Mouse (Mus musculus) lung, postnatal 36 days (tissue): ENCODE measurements around the gene Itgb2.
A peak's percentile ranks its signal among the peaks of the same experiment; 100 is the strongest.

Source experiments
- DNase-seq: peaks from one replicate; pipeline ENCODE4 v3.0.0; 2022; ENCODE audit warnings: mixed read lengths

The Itgb2 gene

DNA sequence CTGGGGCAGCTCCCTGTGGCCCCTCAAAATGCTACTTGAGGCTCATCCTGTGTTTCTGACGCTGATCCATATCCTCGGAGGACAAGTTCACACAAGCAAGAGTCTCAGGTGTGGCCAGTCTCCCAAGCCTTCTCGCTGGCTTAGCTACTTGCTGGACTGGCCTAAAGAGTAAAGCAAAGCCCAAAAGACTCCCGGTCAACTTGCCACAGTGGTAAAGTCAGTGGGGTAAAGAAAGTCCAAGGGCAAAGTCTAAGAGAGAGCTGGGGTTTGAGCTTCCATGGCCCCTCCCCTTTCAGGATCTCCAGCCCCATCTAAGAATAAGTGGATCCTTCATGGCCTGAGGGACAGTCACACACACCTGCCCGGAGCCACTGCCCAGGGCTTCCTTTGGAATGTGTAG is 22.1 kb downstream of the Itgb2 start:
- no peak for DNase-seq

DNA sequence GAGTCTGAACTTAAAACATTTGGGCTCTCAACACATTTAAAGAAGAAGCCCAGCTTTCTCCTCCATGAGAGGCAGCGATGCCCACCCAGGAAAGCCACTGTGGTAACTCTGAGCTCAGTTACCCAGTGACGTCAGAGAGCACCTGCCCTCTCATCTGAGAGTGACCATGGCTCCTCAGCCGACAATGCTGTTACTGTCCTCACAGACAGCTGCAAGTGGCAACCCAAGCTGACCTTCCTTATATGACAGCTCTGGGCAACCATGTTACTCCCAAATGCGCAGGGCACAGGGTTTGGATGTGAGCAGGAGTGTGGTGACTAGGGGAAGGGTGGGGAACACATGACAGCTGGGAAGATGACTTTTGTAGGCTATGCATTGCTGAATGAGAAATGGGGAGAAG is 23.2 kb downstream of the Itgb2 start:
- no peak for DNase-seq

DNA sequence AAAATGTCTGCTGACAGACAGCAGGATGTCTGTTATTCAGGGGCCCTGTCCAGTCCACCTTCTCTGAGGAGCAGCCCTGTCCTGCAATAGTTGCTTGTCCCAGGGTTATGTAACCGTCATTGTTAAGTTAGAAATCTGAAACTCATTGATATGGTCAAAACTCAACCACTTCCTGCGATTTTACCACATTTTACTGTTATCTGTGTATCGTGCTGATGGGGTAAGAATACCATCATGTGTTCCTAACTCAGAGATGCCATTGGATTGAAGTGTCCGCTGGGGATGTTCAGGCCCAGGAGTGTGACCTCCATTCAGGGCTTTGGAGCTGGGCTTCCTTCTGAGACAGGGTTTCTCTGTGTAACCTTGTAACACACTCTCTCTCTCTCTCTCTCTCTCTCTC is 24.9 kb downstream of the Itgb2 start:
- no peak for DNase-seq

DNA sequence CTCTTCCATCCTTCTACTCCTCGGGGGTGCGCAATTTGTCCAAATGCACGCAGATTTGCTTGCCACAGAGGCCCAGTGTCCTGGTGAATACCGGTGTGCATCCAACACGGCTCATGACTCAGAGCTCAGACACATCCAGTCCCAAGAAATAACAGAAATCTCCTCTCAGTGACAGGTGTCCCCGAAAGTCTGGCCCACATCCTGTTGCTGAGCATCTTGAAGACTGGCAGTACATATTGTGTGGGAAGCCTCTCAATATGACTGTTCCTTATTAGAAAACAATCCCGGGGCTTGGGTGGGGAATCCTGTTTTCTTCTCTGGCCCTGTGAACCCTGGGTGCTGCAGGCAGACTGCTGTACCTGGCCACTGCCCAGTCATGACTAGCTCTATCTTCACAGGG is 26.6 kb downstream of the Itgb2 start:
- DNase-seq, result no peak

DNA sequence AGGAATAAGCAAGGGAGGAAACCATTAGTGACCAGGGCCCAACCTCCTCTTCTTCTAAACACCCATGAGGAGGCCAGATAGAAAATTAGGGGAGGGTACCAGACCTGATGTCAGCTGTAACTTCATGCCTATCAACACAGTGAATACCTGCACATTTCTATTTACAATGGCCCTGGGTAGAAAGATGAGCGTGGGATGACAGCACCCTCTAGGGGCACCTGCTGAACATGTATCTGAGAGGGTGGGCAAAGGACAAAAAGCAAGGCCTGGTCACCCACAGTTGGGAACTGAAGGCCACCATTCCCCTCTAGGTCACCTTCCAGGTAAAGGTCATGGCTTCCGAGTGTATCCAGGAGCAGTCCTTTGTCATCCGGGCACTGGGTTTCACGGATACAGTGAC is 27.6 kb downstream of the Itgb2 start:
- DNase-seq, result no peak

DNA sequence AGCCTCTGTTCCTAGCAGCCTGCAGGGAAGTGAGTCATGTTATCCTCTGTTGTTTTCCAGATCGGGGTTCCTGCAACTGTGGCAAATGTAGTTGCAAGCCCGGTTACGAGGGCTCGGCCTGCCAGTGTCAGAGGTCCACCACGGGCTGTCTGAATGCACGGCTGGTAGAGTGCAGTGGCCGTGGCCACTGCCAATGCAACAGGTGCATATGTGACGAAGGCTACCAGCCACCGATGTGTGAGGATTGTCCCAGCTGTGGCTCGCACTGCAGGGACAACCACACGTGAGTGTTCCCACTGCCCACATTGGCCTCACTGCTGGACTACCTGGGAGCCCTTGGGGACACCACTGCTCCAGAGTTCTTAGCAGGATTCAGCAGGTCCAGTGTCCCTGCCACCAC is 30.0 kb downstream of the Itgb2 start:
- DNase-seq, result no peak

DNA sequence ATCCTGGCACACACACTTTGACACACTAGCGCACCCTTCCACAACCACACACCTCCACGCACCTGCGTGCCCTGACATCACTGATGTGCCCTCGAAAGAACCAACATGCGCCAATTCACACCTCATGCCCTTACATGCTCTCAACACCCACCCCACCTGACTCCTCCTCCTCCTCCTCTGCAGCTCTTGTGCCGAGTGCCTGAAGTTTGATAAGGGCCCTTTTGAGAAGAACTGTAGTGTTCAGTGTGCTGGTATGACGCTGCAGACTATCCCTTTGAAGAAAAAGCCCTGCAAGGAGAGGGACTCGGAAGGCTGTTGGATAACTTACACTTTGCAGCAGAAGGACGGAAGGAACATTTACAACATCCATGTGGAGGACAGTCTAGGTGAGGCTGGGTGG is 30.8 kb downstream of the Itgb2 start:
- DNase-seq, result peak; percentile 15

DNA sequence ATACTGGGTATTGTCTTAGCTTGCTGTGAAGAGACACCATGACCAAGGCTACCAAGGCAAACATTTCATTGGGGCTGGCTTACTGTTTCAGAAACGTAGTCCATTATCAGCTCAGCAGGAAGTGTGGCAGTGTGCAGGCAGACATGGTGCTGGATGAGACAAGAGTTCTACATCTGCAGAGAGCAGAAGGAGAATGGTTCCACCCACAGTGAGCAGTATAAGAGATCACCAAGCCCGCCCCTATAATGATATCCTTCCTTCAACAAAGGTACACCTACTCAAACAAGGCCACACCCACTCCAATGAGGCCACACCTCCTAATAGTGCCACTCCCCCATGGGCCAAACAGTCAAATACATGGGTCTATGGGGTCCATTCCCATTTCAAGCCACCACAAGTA is 31.5 kb downstream of the Itgb2 start:
- no peak for DNase-seq

DNA sequence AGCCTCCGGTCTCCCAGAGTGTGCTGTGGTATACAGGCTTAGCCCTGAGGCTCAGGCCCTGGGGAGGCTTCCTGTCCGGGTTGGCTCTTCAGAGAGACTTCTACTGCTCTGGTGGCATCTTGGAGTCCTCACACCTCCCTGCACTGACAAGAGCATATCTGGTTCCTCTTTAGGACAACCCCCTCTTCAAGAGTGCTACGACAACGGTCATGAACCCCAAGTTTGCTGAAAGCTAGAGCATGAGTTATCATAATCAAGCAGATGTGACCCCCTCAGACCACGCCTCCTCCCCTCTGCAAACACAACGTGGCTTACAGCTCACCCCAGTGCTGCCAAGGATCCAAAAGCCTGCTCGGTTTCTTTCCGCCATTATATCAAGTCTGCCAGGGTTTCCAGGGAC is 35.0 kb downstream of the Itgb2 start:
- DNase-seq, result no peak

DNA sequence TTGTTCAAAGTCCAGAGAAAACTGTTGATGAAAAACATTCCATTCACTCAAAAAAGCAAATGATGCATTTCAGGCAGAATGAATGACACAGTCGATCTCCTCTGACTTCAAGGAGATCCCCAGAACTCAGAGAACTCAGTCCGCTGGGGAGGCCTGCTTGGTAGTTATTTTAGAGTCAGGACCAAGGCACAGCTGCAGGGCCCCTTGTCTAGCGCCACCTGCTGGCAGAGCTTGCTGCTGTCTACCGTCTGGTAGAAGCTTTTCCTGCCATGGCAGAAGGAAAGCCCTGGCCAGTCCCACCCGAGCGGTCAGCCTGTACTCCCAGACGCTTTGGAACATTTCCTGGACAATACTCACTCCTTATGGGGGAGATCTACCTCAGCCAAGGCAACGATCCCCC is 36.6 kb downstream of the Itgb2 start:
- DNase-seq, result peak; percentile 89

DNA sequence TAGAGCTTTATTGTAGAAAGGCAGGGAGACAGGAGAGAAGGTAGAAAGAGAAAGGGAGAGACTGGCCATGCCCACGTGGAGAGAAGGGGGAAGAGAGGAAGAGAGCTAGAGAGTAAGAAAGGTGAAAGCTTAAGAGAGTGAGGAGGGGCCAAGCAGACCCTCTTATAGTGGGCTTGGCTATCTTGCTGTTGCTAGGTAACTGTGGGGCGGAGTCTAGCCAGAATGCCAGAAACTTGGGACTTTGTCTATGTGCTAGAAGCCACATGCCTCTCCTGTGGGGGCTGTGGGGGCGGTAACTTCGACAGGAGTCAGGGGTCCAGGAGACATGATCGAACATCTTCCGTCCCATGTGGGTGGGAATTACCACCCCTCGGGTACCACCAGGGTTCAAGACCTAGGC is 39.4 kb downstream of the Itgb2 start:
- DNase-seq, result no peak

DNA sequence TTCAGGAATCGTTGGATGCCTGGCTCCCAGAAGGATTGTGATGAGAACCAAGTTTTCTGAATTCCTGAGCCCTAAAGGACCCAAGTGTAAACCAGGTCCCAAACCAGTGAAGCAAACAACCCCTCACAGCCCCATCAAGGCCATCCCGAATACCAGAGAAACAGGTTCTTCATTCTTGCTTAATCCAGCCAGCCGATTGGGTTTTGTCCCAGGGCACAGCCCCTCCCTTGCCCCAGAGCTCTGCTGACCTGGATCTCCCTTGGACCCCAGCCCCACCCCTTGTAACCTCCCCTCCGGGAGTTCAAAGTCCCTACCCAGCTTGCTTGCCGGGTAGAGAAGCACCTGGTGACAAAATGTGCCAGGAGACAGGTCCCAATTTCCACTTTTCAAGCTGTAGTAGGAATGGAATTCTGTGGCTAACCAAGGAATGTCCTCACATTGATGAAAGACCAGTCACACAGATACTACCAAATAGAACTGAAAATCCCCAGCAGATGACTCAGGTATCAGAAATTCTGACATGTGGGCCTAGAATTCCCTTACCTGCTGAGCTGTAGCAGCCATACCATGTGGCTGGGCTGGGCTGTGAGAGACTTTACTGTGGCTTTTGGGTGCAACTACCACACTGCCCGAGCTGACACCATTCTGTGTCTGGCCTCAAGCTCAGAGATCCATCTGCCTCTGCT is 40.1 kb downstream of the Itgb2 start:
- no peak for DNase-seq

DNA sequence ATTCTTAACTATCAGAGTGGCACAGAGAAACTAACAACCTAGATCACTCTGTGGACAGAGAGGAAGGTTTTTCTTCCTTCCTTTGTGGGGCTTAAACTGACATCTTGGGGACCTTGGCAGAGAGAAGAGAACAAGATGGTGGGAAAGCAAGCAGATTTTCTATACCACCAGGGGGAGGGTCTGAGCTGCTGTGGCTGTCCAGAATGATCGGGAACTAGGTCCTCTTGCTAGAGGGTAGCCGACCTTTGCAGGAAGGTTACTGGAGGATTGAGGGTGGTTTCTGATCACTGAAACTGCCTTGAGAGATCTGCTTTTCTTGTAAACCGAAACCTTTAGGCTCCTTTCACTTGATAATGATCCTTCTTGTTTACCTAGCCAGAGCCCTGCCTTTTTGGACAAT is 42.2 kb downstream of the Itgb2 start:
- DNase-seq, result peak; percentile 25

DNA sequence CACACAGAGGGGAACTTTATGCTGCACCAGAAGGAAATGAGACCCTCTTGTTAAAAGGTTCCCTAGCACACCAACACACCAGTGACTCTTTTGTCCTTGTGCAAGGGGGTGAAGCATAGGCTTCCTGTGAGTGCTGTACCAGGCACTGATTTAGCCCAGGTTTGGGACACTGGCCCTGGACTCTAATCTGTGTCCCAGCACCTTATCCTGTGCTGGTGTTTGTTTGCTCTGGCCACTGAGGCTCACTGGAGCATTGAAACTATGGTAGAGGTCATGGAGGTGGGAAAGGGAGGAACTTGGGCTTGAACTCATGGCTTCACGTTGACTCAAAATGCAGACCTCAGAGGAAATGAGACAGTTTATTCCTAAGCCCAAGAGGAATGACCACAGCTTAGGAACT is 43.1 kb downstream of the Itgb2 start:
- DNase-seq, result no peak

DNA sequence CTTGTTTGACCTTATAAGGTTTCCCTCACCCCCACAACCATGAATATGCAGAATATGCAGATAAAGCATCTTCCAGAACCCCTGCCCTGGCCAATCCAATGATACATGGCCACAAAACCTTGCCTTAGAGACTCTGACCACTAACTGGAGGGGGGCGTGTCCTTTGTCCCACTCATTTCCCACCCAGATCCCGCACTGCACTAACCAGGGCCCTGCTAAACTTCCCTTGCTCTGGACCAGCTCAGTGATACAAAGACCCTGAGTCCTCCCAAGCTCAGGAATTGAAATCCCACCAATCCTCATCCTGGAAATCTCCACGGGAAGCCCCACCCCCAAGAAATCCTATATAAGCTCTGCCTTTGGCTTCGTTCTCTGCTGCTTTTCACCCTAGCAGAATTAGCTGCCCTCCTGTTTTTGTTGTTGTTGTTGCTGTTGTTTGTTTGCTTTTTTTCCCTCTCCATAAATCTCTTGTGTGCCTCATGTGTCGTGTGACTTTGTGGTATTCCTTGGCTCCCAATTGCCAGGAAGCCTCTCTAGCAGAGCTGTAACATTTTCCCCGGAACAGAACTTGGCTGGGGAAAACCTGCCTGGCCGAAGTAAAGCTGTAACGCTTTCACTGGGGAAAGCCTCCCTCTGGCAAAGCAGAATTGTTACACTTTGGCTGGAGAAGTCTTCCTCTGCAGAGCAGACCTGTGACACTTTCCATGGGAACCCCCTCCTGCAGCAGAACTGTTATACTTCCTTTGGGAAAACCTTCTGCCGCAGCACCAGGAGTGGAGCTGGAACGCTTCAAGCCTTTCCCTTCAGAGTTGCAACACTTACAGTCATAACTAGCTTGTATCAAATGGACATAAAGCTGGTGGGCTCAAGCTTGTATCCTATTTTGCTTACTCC is 50.2 kb downstream of the Itgb2 start:
- DNase-seq, result no peak

DNA sequence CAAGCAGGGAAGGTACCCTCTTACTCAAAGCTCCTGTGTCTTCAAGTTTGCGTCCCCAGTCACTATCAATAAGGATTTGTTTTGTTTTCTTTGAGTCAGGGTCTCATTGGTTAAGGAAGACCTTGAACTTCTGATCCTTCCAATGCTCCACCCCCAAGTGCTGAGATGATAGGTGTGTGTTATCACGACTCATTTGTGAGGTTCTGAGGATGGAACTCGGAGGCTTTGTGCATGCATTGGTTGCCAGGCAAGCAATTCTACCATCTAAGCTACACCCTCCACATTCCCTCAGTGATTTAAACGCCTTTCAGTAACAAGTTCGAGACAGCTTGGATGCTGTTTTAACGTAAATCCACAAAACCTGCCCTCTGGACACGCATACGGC is 51.0 kb downstream of the Itgb2 start:
- DNase-seq, result no peak

DNA sequence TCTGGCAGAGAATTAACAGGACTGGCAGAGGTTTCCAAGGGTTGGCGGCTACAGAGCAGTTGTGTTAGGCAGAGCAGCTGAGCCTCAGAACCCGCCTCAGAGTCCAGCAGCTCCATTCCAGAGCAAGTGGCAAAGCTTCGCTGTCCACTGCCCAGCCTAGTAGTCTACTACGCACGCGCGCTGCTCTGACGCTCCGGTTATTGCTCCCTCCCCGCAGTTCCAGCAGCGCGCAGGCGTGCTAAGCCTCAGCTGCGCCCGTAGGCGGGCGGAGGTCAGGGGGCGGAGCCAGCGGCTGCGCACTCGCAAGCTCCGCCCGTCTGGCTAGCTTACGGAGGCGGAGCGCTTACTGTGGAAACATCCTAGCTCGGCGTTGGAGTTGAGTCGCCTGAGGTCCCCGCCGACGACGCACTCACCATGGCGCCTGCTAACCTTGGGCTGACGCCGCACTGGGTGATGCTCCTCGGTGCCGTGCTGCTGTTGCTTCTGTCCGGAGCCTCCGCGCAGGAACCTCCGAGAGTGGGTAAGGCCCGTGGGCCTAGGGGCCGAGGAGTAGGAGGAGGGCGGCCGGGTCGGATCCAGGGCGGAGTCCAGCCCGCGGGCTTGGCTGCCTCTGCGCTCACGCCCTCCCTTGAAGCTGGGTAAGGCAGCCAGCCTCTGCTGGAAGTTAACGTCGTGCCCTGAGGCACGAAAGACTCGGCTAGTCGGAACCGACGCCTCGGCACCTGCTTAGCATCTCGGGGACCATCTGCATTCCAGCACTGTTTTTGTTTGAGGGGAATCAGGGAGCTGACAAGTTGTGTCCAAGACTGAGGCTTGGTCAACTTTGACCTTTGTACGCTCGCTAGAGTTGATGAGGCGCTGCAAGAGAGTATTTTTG is 51.6 kb downstream of the Itgb2 start, which contains the start of gene Pttg1ip:
TSS of gene Pttg1ip (plus strand) at position 313 of the 877 bp plus-strand sequence.
- DNase-seq, result peak; percentile 96

DNA sequence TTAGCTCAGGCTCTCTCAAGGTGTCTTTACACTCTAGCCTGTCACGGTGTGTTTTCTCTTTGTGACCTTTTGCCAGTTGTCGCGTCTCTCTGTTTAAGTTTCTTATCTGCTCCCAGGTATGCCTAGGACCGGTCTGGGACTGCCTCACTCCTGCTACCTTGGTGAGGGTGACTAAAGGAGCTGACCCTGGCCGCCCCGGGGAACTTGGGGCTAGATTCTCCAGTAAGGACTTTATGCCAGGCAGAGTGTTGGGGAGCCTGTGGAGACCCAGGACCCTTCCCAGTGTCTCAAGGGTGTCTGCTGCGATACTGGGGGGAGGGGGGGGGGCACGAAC is 52.2 kb downstream of the Itgb2 start:
- no peak for DNase-seq

DNA sequence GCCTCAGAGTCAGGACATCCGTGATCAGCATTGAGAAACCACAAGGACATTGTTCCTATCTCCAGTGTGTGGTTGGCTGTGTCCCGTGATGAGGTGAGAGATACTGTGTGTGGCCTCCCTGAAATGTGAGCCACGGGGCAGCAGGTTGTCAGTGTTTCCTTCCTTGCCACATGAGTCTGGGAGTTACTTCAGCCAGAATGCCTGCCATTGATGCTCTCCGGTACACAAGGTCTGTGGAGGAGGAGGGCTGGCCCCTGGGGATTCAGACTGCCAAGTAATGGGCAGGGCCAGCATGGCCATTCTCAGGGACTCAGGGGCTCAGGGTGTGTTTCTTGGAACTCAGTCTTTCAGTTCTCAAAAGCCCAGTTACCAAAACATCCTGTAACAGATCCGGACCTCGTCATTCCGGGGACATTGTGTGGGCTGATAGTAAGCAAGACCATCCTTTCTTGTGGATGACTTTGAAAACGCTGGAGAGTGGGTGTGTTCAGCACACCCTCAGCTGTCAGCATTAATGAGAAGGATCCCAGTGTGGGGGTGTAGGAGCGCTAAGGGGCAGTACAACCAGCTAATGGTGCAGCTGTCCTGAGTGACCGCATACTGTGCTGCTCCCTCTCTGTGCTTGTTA is 53.9 kb downstream of the Itgb2 start:
- DNase-seq, result peak; percentile 75

DNA sequence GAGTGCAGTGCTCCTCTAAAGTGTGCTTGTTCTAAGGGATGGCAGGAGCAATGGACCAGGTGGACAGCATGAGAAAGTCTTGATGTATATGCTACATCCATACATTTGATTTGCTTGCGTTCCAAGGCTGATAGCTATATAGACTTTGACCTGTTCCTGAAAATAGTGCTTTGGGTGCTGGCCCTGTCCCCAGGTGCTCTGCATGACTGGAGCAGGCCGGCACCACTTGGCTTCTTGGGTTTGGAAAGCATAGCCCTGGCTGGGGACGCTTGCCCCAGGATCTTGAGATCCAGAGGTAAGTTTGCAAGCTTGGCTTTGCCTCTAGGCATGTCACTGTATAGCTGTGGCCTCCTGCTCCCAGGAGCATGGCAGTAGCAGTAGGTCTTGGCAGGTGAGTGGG is 56.6 kb downstream of the Itgb2 start:
- no peak for DNase-seq

DNA sequence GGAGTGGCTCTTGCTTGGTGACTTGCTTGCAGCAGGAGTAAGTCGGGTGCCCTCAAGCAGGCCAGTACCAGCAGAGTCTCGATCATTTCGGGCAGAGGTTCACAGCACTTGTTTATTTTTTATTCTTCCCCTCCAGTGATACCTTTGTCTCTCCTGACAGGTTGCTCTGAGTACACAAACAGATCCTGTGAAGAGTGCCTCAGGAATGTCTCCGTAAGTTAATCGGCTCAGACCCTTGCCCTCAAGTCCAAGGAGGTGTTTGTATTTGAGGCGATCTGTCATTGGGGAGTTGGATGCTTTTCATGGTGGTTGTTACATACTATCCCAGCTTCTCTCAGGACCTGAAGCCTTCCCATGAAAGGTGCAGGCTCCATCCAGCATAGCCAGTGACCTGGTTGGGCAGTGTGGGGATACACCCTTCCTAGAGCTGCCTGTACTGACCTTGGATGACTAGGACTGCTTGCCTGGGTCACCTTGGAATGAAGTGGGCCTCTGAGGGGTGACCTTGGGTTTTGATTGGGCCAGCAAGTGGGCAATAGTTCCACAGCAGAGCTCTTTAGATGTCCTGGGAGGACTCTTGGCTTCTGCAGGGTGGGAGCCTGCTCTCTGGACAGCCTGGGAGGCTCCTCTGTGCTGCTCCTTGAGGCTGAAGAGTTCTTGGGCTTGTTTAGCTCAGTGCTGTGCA is 57.2 kb downstream of the Itgb2 start:
- no peak for DNase-seq

DNA sequence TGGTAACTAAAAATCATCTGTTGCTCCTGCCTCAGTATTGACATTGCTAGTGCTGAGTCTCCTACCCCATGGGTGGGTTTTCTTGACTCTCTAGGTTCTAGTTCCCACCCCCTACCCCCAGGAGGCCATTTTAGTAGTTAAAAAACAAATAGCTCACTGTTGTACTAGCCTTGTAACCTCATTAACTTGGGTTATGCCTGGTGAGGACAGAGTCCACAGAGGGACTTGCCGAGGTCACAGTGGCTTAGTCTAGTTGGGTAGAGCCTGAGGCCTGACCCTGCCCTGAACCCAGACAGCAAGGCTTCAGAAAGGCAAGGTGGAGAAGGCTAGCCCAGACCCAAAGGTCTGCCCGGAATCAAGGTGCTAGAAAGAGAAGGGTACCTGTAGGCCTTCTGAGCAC is 58.0 kb downstream of the Itgb2 start:
- no peak for DNase-seq

DNA sequence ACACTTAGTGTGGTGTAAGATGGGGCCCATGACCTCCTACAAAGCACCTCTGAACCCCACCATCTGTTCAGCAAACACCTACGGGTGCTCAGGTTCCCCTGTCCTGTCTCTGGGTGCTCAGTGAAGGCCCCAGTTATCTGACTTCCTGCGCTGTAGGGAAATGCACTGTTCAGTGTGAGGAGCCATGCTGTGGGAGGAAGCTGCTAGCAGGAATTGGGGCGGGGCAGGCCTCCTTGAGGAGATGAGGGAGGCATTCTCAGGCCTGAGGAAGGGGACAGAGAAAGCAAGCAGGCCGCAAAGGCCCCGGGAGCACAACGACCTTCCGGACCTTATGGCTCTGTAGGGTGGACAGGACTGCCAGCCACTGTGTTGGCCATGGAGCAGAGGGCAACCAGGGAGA is 59.1 kb downstream of the Itgb2 start:
- DNase-seq, result no peak
